Mouse (Mus musculus) adrenal gland, adult 18-20 months (tissue): Measurements from ENCODE around the gene Naa40. TPM values are rescaled to one million over a fixed set of nuclear protein-coding genes. Genes with fewer than 3 reads are reported as not detected.

ENCODE experiments used
- DNase-seq, 2 experiments: peaks; one replicate each; pipeline ENCODE4 v3.0.0; 2021 to 2022; ENCODE audit warnings: low spot score in 2 of 2
- total RNA-seq, 2 experiments: library from RNA; stranded (reverse); gene quantifications; 1 replicate in 1 of 2; 2 replicates in 1 of 2; pipeline ENCODE4 v1.2.3; 2021

The Naa40 gene
- total RNA-seq, 2 experiments from 2014 or later: 18.6 to 20.7 TPM

DNA sequence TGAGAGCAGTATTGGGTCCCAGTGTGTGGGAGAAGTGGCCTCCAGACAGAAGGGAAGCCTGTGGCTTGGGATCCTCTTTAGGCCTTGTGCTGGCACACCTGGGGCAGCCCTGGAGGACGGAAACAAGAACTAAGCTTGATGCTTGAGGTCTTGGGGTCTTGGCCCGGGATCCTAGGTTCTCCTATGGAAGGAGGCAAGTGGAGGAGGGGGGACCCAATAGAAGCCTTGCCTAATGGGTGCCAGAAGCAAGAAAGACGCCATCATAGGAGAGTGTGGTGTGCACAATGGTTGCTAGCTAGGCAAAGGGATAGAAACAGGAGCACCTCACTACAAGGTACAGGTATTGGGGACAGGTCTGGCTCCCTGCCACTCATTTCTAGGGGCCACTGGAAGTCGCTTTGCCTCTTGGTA lies 25.4 kb upstream of the Naa40 start:
- no peak for DNase-seq

DNA sequence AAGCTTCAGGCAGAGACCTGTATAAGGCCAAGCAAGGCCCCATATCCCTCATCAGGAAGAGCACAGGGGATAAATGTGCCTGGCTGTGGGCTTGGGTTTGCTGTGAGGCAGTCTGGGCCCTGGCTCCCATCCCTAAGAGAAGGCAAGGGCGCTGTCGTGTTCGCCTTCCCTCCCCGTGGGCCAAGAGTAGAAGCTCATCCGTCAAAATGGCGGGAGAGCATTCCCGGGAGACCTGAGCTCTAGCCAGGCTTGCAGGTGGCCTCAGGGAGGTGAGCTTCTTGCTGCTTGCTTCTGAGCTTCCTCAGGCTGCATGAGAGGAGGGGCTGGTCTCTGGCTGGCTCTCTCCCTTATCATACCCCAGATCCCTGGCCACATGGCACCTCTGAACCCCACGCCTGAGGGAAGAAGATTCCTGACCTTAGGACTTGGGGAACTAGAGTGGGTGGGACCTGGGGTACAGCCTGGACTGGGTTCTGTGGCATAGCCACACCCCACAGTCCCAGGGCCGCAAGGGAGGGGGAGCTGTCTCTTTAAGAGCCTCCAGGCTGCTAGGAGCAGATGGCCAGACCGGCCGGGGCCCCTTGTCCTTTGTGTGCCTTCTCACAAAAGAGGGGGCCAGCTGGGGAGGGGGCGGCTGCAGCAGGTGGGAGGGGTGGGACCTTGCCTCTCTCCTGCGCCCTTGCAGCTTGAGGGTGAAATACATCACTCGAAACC lies 24.7 kb upstream of the Naa40 start:
- no peak for DNase-seq

DNA sequence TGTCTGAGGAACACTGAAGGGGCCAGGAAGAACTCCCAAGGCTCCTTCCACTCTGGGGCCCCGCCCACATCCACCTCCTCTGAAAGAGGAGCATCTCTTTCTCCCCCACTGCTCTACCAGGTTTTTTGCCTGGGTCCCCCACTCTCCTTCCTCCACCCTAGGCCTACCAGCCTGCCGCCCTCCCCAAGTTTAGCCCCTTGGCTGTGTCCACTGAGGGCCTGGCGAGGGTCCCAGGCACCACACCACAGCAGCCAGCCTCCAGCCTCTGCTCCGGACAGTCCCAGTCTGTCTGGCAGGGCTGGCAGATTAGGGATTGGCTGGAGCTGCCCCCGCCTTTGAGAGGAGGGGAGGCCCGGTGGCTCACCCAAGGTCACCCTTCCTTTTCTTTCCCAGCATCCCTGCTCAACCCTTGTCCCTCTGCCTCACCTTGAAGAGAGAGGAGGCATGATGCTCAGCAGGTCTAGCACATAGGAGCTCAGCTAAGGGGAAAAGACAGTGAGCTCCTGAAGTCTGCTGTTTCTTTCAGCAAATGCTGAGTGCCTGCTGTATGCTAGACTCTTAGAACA lies 23.9 kb upstream of the Naa40 start:
- DNase-seq: no peak

DNA sequence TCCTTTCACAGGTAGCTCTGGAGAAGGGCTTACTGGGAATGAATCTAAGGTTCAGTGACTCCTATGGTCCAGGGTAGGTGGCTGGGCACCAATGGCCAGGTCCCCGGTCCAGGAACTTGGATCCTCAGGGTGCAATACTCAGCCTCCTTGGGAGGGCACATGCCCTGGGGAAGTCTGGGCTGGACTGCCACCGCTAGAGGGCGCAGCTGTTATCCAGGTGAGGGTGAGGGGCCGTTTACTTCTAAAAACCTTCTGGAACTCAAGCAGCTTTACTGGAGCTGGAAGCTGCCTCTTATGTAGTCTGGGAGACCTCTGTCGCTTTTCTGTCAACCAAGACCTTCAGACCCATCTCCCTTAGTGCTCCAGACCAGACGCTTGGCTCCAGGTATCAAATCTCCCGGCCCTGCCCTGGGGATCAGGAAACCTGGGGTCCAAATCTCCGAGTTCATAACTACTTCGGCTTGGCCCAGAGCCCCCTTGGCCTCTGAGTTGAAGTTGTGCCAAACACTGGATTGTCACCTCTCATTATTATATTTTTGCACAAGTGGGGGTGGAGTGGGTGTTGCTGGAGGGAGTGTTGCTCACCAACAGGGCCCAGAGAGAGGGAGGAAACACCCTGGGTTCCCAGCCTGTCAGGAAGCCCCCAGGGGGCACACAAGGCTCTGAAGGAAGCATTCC lies 23.2 kb upstream of the Naa40 start:
- DNase-seq: peak; percentile 83 to 89

GRCm38 (mm10) chr19:7262592-7262991 lies 21.6 kb upstream of the Naa40 start:
- DNase-seq: no peak

GRCm38 (mm10) chr19:7261964-7262363 lies 21.0 kb upstream of the Naa40 start:
- no peak for DNase-seq

- DNase-seq: no peak
These were observed 20.5 kb upstream of the Naa40 start for GRCm38 (mm10) chr19:7261476-7261875.

DNA sequence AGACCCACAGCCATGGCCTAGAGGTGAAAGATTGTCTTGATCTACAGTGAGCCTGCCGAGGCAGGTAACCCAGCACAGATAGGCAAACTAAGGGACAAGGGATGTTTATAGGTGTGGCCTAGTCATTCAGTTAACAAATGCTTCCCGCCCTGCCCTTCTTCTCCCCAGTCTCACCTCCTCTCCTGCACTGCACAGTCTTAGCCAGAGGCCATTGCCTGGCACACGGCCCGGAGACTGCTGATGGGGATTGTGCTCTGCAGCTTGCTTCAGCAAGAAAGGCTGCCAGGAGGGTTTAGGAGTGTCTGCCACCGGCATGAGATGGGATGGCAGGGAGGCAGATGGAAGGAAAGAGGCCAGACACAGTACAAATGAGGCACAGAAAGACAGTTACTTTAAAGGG lies 16.9 kb upstream of the Naa40 start:
- no peak for DNase-seq

DNA sequence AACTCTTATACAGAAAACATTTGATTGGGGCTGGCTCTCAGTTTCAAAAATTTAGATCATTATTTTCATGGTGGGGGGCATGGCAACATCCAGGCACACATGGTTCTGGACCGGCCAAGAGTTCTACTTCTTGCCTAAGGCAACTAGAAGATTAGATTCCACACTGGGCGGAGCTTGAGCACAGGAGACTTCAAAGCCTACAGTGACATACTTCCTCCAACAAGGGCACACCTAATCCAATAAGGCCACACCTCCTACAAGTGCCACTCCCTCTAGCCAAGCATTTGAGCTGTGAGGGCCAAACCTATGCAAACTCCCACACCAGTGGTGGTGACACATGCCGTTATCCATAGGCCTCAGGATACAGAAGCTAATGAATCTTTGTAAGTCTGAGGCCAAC lies 5.0 kb upstream of the Naa40 start:
- no peak for DNase-seq

DNA sequence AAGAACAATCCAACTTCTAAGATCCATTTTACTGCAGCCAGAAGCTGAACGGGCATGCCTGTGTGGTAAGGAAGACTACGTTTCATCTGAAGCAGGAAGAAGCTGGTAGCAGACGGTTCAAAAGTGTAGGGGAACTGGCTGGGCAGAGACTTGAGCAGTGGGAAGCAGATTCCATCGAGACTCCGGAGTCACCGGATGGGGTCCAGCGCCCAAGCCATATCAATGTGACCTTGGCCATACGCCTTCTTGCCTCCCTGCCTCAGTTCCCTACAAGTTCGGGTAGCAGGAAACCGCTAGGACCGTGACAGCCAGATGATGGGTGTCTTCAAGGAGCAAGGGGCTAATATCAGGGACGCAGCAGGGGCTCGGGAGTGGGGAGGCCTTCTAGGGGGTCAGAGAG lies 692 bp downstream of the Naa40 start:
- DNase-seq: no peak

GRCm38 (mm10) chr19:7239574-7239973 lies 1.4 kb downstream of the Naa40 start:
- no peak for DNase-seq

- no peak for DNase-seq
These were observed 4.2 kb downstream of the Naa40 start for GRCm38 (mm10) chr19:7236742-7237141.

DNA sequence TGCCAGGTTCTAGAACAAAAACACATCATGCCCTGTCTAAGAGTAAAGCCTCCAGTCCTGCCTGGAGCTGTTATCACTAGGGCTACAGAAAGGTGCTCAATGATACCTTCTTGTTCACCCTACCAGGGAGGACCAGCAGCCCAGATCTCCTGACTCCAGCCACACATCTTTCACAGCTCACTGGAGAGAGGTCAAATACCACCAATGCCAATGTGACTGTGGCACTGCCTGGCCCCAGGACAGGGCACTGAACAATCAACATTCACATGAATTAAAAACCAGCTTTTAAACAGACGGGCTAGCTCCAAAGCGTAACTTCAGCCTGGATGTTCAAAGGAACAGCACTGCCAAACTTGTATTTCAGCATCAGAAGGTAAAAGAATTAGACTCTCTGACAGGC lies 5.0 kb downstream of the Naa40 start:
- no peak for DNase-seq

GRCm38 (mm10) chr19:7235461-7235860 lies 5.5 kb downstream of the Naa40 start:
- DNase-seq: no peak

DNA sequence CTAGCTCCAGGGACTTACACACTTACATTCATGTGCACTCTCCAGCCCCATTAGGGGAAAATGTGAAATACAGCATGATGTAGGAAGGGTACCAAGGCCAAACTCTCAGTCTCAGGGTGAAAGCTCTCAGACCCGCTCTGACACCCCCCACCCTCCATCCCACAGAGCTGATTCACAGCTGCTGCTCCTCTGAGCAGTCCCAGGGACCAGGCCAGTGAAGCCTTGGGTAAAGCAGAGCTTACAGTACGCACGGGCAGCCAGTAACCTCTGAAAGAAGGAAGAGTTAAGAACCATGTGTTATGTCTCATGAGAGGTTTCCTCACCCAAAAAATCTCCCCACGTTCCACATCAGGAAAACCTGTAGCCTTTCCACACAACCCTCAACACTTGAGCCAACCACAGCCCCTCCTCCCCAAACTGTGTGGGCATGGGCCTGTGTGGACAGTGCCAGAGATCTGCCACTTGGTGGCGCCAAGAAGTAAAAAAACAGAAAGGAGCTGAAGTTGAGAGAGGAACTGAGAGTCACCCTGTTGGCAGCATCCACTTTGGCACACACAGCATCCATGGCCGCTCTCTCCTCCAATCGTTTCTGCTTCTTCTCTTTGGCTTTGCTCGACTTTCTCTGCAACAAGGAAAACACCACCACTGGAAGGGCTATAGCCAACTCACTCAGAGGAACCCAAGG lies 6.3 kb downstream of the Naa40 start:
- DNase-seq: peak; percentile 67 to 76

DNA sequence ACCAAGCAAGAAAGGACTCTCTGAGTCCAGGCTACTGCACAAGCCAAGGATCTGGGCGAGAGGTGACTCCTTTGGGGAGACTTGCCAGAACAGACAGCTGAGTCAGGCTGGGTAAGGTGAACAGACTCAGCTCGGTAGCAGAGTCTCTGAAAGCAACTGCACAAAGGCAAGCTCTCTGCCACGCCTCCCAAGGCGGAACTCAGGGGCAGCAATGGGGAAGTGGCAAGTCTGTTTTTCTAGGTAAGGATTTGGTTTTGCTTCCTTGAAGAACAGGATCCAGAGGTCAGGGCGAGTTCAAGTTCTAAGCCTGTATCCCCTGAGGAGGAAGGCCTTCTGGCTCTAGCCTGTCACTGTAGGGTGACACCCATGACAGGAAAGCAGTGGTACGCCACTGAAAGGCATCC lies 14.5 kb downstream of the Naa40 start:
- no peak for DNase-seq

DNA sequence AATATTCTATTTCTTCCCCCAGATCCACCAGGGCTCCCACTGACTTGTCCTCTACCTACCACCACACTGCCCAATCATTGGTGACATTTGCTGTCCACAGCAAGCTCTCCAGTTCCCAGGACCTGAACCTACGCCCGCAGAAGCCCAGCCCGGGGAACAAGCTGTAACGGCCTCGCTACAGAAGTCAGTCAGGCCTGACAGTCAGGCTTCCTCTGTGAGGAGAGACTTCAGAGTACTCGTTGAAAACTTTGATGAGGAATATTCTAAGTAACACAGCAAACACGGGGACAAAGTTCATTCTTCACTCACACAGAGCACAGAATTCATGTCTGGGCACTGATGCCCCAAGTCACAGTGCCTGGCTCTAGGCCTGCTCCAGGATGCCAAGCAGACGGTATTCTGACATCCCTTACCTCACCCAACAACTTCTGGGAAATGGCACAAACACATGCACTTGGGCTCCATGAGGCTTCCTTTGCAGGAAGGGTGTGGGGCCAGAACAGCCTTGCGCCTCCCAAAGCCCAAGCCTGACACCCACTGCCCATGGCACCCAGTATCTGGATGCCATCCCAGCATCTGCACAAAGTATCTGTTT lies 15.8 kb downstream of the Naa40 start:
- no peak for DNase-seq

DNA sequence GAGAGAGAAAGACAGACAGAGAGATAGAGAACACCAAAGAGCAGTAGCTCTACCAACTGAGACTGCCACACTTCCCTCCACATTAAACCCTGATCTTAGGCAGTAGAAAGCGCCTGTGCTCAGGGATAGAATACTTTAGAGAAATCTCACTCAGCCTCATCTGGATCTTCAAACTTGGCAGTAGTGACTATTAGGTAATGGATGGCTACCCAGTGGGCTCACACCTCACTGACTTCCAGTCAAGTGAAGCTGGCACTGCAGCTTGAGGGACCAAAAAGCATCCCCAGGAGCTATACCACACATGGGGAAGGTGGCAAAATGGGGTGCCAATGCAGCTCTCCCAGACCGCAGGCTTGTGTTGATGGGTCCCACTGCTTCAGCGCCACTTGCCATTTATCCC lies 16.7 kb downstream of the Naa40 start:
- DNase-seq: no peak

GRCm38 (mm10) chr19:7223488-7223887 lies 17.5 kb downstream of the Naa40 start:
- no peak for DNase-seq

DNA sequence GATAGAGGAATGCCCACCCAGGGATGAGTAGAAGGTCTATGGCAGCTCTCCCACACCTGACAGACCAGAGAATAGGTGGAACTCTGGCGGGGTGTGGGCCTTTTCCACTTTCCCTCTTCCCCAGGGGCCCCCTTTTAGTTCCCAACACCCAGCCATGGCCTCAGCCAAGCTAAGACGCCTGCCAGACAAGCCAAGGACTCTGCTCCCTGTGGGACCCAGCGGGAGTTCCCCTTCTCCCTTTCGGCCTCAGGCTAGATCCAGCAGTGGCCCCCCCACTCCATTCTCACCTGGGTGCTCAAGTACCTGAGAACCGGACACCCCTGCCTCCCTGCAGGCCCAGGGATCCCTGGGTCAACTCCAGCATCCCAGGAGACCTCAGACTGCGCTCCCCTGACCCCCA lies 18.8 kb downstream of the Naa40 start:
- no peak for DNase-seq

DNA sequence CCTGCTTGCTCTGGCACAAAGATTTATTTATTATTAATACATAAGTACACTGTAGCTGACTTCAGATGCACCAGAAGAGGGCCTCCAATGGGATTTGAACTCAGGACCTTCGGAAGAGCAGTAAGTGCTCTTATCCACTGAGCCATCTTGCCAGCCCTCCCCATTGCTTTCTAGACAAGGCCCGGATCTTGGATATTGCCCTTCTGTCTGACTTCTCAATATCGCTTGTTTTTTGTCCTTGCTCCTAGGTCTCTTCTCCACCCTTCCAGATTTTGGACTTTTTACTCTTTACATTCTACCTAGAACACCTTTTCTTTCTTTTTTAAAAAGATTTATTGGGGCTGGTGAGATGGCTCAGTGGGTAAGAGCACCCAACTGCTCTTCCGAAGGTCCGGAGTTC lies 22.2 kb downstream of the Naa40 start:
- no peak for DNase-seq

GRCm38 (mm10) chr19:7217926-7218267 lies 23.1 kb downstream of the Naa40 start:
- DNase-seq: no peak
